Comparison of ENCODE assay signal across 12 mouse cellular contexts in genomic region chr15:99364921-99365320, GRCm38 (mm10). TPM values are rescaled to one million over a fixed set of nuclear protein-coding genes. Genes with fewer than 3 reads are reported as not detected.
DNase-seq lines count a peak whose midpoint lies in the region; ATAC-seq and TF ChIP-seq lines count a peak whose summit lies in the region.
"Had no signal": no experiment of that assay in that cellular context is flagged by ENCODE, and none has a peak within 500 bp of the region (broad histone marks: within the 10 kb centered on the region; RNA-seq: fewer than 3 reads in every experiment).

No protein-coding gene starts in this region.

- H3K27ac ChIP-seq in gastrocnemius, adult 2 months, result no peak overlapping the region
- H3K27ac ChIP-seq in liver, embryonic 11.5 days (ENCODE audit: low read depth, low read length), result no peak overlapping the region
- 0 out of 2 replicates have a peak overlapping the region, but pooled peaks have one; percentile 10 for H3K27ac ChIP-seq in limb, embryonic 13.5 days
- H3K27ac ChIP-seq: neural tube, embryonic 13.5 days had no signal

- TF ChIP-seq CTCF in gastrocnemius, adult 2 months (IDR thresholded peaks at IDR 0.05), result no peak

- H3K9me3 ChIP-seq in liver, embryonic 11.5 days (ENCODE audit: control insufficient read depth, low read length), result no peaks in the 10 kb centered on the region
- H3K9me3 ChIP-seq in limb, embryonic 13.5 days, result no peaks in the 10 kb centered on the region
- H3K9me3 ChIP-seq: neural tube, embryonic 13.5 days had no signal

- intact Hi-C loops in gastrocnemius, adult 2 months (cut with DNase I), result no loop called here
- intact Hi-C loops in gastrocnemius, postnatal 14 days (cut with DNase I; ENCODE audit: low total_unique reads), result no loop called here

- no peak overlapping the region for H3K4me2 ChIP-seq in liver, embryonic 11.5 days
- H3K4me2 ChIP-seq in limb, embryonic 13.5 days (replicated peaks), result no peak overlapping the region
- H3K4me2 ChIP-seq: neural tube, embryonic 13.5 days had no signal

- no peak for ATAC-seq in liver, embryonic 11.5 days (replicated peaks; ENCODE audit: low FRiP score)
- ATAC-seq in limb, embryonic 13.5 days (ENCODE audit: low FRiP score, low read depth), result no peak

- H3K4me1 ChIP-seq in liver, embryonic 11.5 days (replicated peaks; ENCODE audit: control insufficient read depth, insufficient read depth, low read length), result peaks cover 11% of the 10 kb centered on the region; the same call in 1 of the 2 replicates
- peaks cover 37% of the 10 kb centered on the region for H3K4me1 ChIP-seq in limb, embryonic 13.5 days

- 42% methylated on average over 8 of the region's 8 CpGs for WGBS in liver, embryonic 11.5 days
- 65% methylated on average over 8 of the region's 8 CpGs for WGBS in limb, embryonic 13.5 days

- peak; percentile 6 for DNase-seq in gastrocnemius, adult 2 months
- DNase-seq in gastrocnemius, postnatal 14 days, result no peak
- DNase-seq in liver, result peak; percentile 7
- DNase-seq in liver, embryonic 11.5 days (ENCODE audit: low spot score), result no peak
- DNase-seq in thymus, postnatal 10 days (ENCODE audit: low spot score in 2 of 2), result peak; percentile 43 to 49
- DNase-seq in frontal cortex, postnatal 10 days (ENCODE audit: low spot score in 2 of 2), result no peak
- DNase-seq in gastrocnemius, postnatal 10 days, result no peak
- DNase-seq: adrenal gland, adult 8-10 months; kidney, postnatal 14 days; lung, adult 18-20 months had no signal

- H3K4me3 ChIP-seq in gastrocnemius, adult 2 months, result no peak overlapping the region
- no peak overlapping the region for H3K4me3 ChIP-seq in liver, embryonic 11.5 days (ENCODE audit: low read depth, low read length)
- no peak overlapping the region for H3K4me3 ChIP-seq in limb, embryonic 13.5 days
- H3K4me3 ChIP-seq: neural tube, embryonic 13.5 days had no signal

- H3K9ac ChIP-seq in liver, embryonic 11.5 days (ENCODE audit: low read depth, low read length), result no peak overlapping the region
- H3K9ac ChIP-seq in limb, embryonic 13.5 days, result no peak overlapping the region
- H3K9ac ChIP-seq: neural tube, embryonic 13.5 days had no signal

- peaks cover 4% of the 10 kb centered on the region for H3K27me3 ChIP-seq in liver, embryonic 11.5 days (replicated peaks; ENCODE audit: control insufficient read depth, insufficient read depth, low read length)
- H3K27me3 ChIP-seq in limb, embryonic 13.5 days, result no peaks in the 10 kb centered on the region
- H3K27me3 ChIP-seq: neural tube, embryonic 13.5 days had no signal

- H3K36me3 ChIP-seq in liver, embryonic 11.5 days (ENCODE audit: control insufficient read depth, insufficient read depth, low read length), result no peaks in the 10 kb centered on the region
- 0 out of 2 replicates have a peak, but pooled peaks cover 2% of the 10 kb centered on the region for H3K36me3 ChIP-seq in limb, embryonic 13.5 days
- H3K36me3 ChIP-seq: neural tube, embryonic 13.5 days had no signal

RNA-seq across cellular contexts. Expression of gene Fmnl3, which starts 5.4 kb away (rescaled TPM):
- 1 to 10 TPM; 5.5 to 7.2 TPM for total RNA-seq in gastrocnemius, adult 2 months (2021)
- total RNA-seq in gastrocnemius, postnatal 14 days (2021), result 10 to 100 TPM; 13.3 to 13.6 TPM
- polyA plus RNA-seq in liver, embryonic 11.5 days (2014; fragmentation: Nextera tagmentation; extraction: Ambion mirVana), result 12.8 and 13.3 TPM in 2 replicates
- polyA plus RNA-seq in limb, embryonic 13.5 days (2015; fragmentation: Nextera tagmentation; extraction: Ambion mirVana), result 29.5 and 30.9 TPM in 2 replicates
- total RNA-seq in gastrocnemius, postnatal 10 days (2021), result 10 to 100 TPM; 17.6 to 26.2 TPM

RNA-seq across cellular contexts. Expression of gene Tmbim6, which starts 27.8 kb away (rescaled TPM):
- total RNA-seq in gastrocnemius, adult 2 months (2021), result 100 to 1,000 TPM; 181 to 184 TPM
- total RNA-seq in gastrocnemius, postnatal 14 days (2021), result 100 to 1,000 TPM; 167 to 170 TPM
- 256 and 273 TPM in 2 replicates for polyA plus RNA-seq in liver, embryonic 11.5 days (2014; fragmentation: Nextera tagmentation; extraction: Ambion mirVana)
- polyA plus RNA-seq in limb, embryonic 13.5 days (2015; fragmentation: Nextera tagmentation; extraction: Ambion mirVana), result 287 and 298 TPM in 2 replicates
- 100 to 1,000 TPM; 189 to 194 TPM for total RNA-seq in gastrocnemius, postnatal 10 days (2021)

Comparison
In these comparisons a context has a peak if more than half of its experiments do, and no peak if none do; other contexts are left out.
1. DNase-seq: peak in gastrocnemius, adult 2 months (single experiment), liver (single experiment) and thymus, postnatal 10 days (2 of 2); none in gastrocnemius, postnatal 14 days (single experiment), liver, embryonic 11.5 days (single experiment), frontal cortex, postnatal 10 days (0 of 2) and gastrocnemius, postnatal 10 days (single experiment).